Mouse (Mus musculus): ENCODE results near the gene Phex.

Phex gene

DNA sequence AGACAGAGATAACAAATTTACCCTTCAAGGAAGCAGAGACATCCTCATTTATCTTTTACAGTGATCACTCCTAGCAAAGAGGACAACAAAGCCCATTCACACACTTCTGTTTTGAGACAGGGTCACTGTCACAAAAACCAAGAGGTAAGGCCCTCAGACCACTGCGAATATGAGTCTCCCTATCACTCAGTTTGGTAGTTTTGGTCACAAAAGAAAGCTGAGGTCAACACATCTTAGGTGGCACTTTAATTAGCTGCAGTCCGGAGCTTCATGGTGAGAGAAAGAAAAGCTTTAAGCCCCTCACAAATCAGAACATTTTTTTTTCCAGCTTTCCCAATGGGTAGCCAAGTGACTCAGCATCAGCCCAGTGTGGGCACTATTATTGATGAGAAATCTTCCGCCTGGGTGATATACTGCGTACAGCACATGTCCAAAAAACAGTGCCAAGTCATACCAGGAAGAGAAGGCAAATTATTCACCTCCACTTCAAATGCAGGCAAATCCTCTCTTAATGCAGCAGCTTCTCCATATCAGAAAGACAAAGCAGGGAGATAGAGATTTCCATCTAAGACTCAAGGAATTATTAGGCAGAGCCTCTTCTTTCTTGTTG lies 108.2 kb downstream of the Phex start:
- DNase-seq, result no peak

DNA sequence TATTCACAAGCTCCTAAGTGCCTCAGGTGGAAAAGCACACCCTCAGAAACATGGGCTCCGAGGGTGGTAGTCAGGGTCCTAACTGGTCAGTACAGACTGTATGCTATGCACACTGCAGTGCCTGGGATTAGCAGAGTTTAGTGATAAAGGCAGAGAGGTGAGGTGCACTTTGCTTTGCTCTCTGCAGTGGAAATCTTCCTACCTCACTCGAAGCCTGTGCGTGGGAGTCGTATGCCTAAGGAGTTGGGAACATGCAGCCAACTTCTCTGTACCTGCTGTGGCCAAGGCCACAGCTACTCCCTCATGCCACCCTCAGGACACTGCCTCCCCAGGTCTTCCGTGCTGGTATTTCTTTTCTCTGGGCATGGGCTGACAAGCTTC lies 109.3 kb downstream of the Phex start:
- no peak for DNase-seq

- no peak for DNase-seq
Measured at GRCm38 (mm10) chrX:157305193-157305851, 109.8 kb downstream of the Phex start.

DNA sequence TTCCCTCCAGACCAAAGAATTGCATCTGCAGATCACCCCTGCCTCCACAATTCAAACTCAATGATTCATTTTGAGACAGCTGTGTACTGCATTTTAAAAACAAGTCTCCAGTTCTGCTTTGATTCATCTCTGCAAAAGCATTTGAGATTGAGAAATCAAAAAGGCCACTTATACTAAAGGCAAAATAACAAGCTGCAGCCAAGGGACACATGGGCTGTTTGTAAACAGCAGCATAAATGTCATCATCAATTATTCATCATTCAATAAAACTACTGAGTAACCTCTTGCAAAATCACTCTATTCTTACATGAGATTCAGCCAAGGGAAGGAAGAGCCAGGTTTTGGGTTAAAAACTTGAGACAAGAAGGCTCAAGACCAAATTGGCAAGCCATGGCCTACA lies 122.7 kb downstream of the Phex start:
- DNase-seq, result no peak

- no peak for DNase-seq
Measured at GRCm38 (mm10) chrX:157276581-157276980, 138.5 kb downstream of the Phex start.

DNA sequence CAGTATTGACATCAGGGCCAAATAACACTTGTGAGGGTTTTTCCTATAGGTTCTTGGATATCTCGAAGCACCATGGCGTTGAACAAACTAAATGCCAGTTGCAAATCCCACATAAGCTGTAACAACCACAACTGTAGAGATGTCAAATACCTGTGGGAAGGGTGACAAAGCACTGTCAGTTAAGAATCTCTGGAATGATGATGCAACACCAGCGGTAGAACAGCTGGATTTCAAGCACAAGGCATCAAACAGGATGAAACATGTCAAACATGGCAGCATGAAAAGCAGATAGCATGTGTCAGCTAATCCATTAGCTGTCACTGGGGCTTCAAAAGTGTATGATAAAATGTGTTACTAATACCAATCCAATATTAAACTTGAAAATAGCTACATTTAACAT lies 141.8 kb downstream of the Phex start:
- no peak for DNase-seq

DNA sequence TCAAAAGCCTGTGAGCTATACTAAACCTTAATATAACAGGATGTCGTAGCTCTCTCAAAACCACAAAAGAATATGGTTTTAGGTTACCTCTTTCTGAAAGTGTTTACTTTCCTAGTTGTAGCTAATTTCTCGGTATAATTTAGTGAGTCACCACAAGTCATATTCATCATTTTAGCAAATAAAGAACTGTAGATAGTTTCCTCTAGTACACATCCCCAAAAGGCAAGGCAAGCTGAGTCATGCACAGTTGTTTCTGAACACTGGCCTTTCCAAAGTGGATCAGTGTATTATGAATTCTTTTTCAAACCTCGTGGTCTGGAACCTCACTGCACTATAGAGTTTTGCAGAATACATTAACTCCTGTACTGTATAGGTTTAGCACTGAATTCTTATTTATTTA lies 143.5 kb downstream of the Phex start:
- no peak for DNase-seq

GRCm38 (mm10) chrX:157269726-157270305 lies 145.3 kb downstream of the Phex start:
- DNase-seq, result no peak

DNA sequence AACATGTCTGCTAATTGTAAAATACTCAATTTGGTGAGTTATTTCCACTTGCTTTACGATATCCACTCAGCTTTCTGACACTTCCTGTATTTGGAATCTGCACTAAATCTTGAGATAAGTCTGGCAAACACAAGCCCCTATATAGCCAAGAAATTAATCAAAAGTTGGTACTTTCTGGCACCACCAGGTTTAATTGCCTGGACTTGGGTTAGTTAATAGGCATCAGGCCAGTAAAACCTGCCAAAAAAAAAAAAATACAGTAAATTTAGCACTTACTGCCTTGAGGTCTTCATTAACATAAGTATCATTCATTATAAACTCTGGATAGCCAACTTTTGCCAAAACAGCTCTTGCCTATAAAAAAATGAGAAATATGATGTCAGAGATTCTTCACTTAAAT lies 147.0 kb downstream of the Phex start:
- DNase-seq, result no peak

GRCm38 (mm10) chrX:157202736-157203135 lies 212.4 kb downstream of the Phex start:
- no peak for DNase-seq

DNA sequence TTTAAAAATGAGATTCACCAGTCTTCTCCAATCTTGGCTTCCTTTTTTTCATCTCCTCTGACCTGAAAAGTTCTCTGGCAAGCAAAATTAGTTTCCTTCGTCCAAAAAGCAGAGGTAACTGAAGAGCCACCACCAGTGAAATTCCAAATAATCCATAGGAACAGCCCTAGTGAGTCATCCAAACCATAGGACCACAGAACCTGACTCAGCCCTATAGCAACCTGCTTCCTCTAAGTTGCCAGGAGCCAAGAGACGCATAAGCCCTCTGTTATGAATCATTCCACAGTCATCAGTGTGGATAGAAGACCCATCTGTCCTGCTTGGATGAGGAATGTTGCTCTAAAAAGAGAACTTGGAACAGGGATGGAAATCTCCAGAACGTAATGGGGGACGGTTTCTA lies 230.9 kb downstream of the Phex start:
- DNase-seq, result no peak

- DNase-seq, result no peak
Measured at GRCm38 (mm10) chrX:157180845-157181244, 234.3 kb downstream of the Phex start.

GRCm38 (mm10) chrX:157164142-157164541 lies 251.0 kb downstream of the Phex start:
- DNase-seq, result no peak

DNA sequence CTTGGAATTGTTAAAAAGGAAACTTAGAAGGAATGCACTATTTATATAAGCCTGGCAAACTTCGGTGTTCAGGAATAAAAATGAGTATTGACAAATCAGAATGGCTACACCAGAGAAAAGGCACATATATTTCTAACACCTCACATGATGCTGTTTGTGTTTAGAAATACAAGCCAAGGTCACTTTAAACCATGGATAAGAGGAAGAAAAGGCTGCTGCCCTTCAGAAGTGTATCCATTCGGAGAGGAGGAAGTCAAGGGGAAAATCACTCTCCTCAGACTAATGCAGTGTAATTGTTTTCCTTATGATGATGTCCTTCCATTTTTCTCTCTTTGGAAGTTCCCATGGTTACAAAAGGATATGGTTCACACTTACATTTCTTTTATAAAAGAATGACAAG lies 251.7 kb downstream of the Phex start:
- DNase-seq, result no peak

- no peak for DNase-seq
Measured at GRCm38 (mm10) chrX:157144675-157145074, 270.4 kb downstream of the Phex start.

- DNase-seq, result no peak
Measured at GRCm38 (mm10) chrX:157139601-157140000, 275.5 kb downstream of the Phex start.
